Mouse (Mus musculus): ENCODE measurements at regions not wholly inside any gene's neighbourhood (a gene's known extent, or its start where the extent isn't known, plus 50 kb on each side); places are given as distances from the start of the nearest gene placed in this dataset.

GRCm38 (mm10) chr17:87531411-87532157, 84.8 kb upstream of the Calm2 start:
- TF ChIP-seq FLI1 (IDR thresholded peaks at IDR 0.05; ENCODE audit: low read length) (no peak), GATA1 (IDR thresholded peaks at IDR 0.05; ENCODE audit: borderline replicate concordance, low read length) (no peak)
